ENCODE assay signal across 17 mouse cellular contexts in the genomic region with DNA sequence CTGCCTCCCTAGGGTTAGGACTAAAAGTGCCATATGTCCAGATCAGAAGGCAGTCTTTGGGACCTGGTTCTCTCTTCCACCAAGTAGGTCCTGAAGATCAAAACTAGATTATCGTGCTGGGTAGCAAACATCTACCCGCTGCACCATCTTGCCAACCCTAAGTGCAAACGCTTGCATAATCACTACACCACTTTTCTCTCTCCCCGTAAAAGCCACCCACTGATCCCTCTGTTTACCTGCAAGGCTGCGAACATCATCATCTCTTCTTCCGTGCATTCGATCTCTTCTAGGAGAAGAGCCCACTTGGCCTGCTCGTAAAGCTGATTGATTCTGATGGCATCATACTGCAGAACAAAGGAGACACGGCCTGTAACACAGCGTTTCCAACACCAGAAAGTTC. TPM values are rescaled to one million over a fixed set of nuclear protein-coding genes. Genes with fewer than 3 reads are reported as not detected.
"Had no signal": no experiment of that assay in that cellular context is flagged by ENCODE, and none has a peak within 500 bp of the region (broad histone marks: within the 10 kb centered on the region; RNA-seq: fewer than 3 reads in every experiment).

No protein-coding gene starts in this region.

- H3K4me1 ChIP-seq: neural tube, embryonic 13.5 days; neural tube, embryonic 15.5 days; stomach, embryonic 15.5 days had no signal

- H3K27me3 ChIP-seq: neural tube, embryonic 13.5 days; neural tube, embryonic 15.5 days; stomach, embryonic 15.5 days had no signal

- H3K9ac ChIP-seq: neural tube, embryonic 13.5 days; neural tube, embryonic 15.5 days; stomach, embryonic 15.5 days had no signal

- H3K4me2 ChIP-seq: neural tube, embryonic 13.5 days; neural tube, embryonic 15.5 days; stomach, embryonic 15.5 days had no signal

- H3K4me3 ChIP-seq: neural tube, embryonic 13.5 days; neural tube, embryonic 15.5 days; stomach, embryonic 15.5 days had no signal

- DNase-seq: retina, postnatal 1 day; right cerebral cortex, adult 18-20 months; right cerebral cortex, postnatal 14 days; right cerebral cortex, postnatal 25 days; right cerebral cortex, postnatal 4 days; spleen, adult 18-20 months; thymus, adult 18-20 months; thymus, adult 2 months; thymus, postnatal 14 days; thymus, postnatal 25 days; thymus, postnatal 36 days; thymus, postnatal 4 days had no signal

- H3K9me3 ChIP-seq: neural tube, embryonic 13.5 days; neural tube, embryonic 15.5 days; stomach, embryonic 15.5 days had no signal

- H3K27ac ChIP-seq: neural tube, embryonic 13.5 days; neural tube, embryonic 15.5 days; stomach, embryonic 15.5 days; stomach, postnatal 0 days had no signal

RNA-seq across cellular contexts. Expression of a gene that starts 57.4 kb away (rescaled TPM):
- total RNA-seq: neutrophil, adult 5-6 weeks had no signal
